8 mouse cellular contexts compared by ENCODE assay signal in the genomic region with DNA sequence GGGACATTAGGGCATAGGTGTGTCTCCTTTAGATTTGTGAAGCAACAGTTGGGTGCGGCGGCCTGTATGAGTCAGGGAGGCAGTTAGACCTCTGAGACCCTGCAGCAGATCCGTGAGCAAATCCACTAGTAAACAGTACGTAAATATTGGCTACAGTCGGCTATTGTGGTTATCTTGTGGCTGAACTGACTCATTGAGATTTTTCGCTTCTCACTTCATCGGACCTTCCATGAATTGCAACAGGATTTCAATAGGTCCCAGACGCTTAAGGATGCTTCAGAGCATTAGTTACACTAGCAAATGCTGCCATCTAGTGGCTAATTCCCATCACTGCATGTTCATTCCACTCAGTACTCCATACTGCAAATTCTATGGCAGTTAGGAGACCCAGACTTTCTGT.
A peak's percentile ranks its signal among the peaks of the same experiment; 100 is the strongest.
DNase-seq lines count a peak whose midpoint lies in the region; ATAC-seq and TF ChIP-seq lines count a peak whose summit lies in the region.

No protein-coding gene starts in this region.

- H3K36me3 ChIP-seq in ES-E14 (ENCODE audit: control insufficient read depth, insufficient read depth, low read length, poor library complexity, severe bottlenecking) = no peaks in the 10 kb centered on the region

- H3K4me3 ChIP-seq in ES-E14 (ENCODE audit: insufficient read depth in 1 of 2, low read depth in 1 of 2, low read length in 2 of 2, poor library complexity in 1 of 2, severe bottlenecking in 1 of 2) = no peak overlapping the region

- ATAC-seq in neutrophil, adult 5-6 weeks (ENCODE audit: extremely low read depth, insufficient number of reproducible peaks, low FRiP score, poor library complexity, severe bottlenecking) = 0 out of 2 replicates have a peak, but pooled peaks have one; percentile 51

- peak; percentile 69 for DNase-seq in ES-E14 (ENCODE audit: low read depth, low spot score)
- peak; percentile 27 for DNase-seq in c-Kit-negative CD71-positive TER-119-positive erythroid progenitor cells, embryonic 14.5 days (ENCODE audit: low read depth, low spot score)
- peak; percentile 85 for DNase-seq in fibroblast of lung, adult 2 months (ENCODE audit: low read depth)
- DNase-seq in heart, postnatal 36 days = peak; percentile 43 to 53
- peak; percentile 7 for DNase-seq in large intestine, adult 2 months (ENCODE audit: low read depth, low spot score)
- DNase-seq in lung, adult 18-20 months = peak; percentile 12 to 61
- DNase-seq in urinary bladder, postnatal 36 days (ENCODE audit: low spot score in 2 of 2) = peak; percentile 41 to 48

- H3K4me1 ChIP-seq in ES-E14 (ENCODE audit: control insufficient read depth in 2 of 2, insufficient read depth in 2 of 2, low read length in 2 of 2, poor library complexity in 1 of 2) = no peaks in the 10 kb centered on the region; a peak in 1 of 4 replicates

- no peak overlapping the region for H3K27ac ChIP-seq in ES-E14 (ENCODE audit: insufficient read depth, low read depth, low read length, poor library complexity, severe bottlenecking)

- no peak overlapping the region for H3K9ac ChIP-seq in ES-E14 (ENCODE audit: insufficient read depth, low read depth, low read length, poor library complexity, severe bottlenecking)

- intact Hi-C loops in heart, postnatal 36 days (cut with DNase I) = loop anchor here (2.0 to 5.0 kb wide), 2 partner anchors 1017 to 1537 kb away; a partner anchor contains a TSS

- H3K9me3 ChIP-seq in ES-E14 (ENCODE audit: control insufficient read depth, insufficient read depth, low read depth, low read length) = no peaks in the 10 kb centered on the region

- 29% methylated on average over 8 of the region's 8 CpGs for WGBS in large intestine, adult 2 months

- in situ Hi-C loops in ES-E14 (cut with MboI; ENCODE audit: low sequenced_read_pairs in 2 of 2, unreplicated experiment in 2 of 2) = no loop called here

TF ChIP-seq in ES-E14, 5 proteins besides CTCF, POLR2A, EP300 and RAD21:
- no peak for TF ChIP-seq HCFC1 (IDR thresholded peaks at IDR 0.05; ENCODE audit: borderline replicate concordance, insufficient read depth, low read length)
- peak; percentile 86 for TF ChIP-seq ZC3H11A (IDR thresholded peaks at IDR 0.05; ENCODE audit: borderline replicate concordance, low read depth, low read length)

Comparison
In these comparisons a context has a peak if more than half of its experiments do, and no peak if none do; other contexts are left out.
1. DNase-seq: peak in every context shown above with its lines; median percentile 85 in fibroblast of lung, adult 2 months; 69 in ES-E14; 48 in heart, postnatal 36 days; 44 in urinary bladder, postnatal 36 days; 36 in lung, adult 18-20 months; 27 in c-Kit-negative CD71-positive TER-119-positive erythroid progenitor cells, embryonic 14.5 days; 7 in large intestine, adult 2 months.